Mouse (Mus musculus): ENCODE measurements around the gene Ppp3ca. TPM values are rescaled to one million over a fixed set of nuclear protein-coding genes. Genes with fewer than 3 reads are reported as not detected.
A peak's percentile ranks its signal among the peaks of the same experiment; 100 is the strongest.

Gene Ppp3ca
- total and polyA plus RNA-seq, 3 experiments = 63.4 to 143 (median 130) TPM

DNA sequence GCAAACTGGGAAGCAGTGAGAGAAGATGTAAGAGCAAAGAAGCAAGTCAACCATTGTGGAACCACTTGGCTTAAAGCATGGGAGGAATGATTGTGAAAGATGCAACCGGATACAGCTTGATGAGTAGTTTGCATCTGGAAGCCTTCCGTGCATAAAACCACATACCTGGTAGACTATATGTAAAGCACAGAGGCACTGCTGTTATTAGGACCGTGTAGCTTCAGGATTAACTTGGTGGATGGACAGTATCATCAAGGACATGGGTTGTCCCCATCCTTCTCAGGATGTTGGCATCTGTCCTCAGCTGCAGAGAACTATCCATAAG lies 271.6 kb downstream of the Ppp3ca start:
- peaks cover 8 to 24% of the 10 kb centered on the region in 2 experiments for H3K36me3 ChIP-seq (replicated peaks in 1 of 2; ENCODE audit: control insufficient read depth in 1 of 2, insufficient read depth in 1 of 2, low read length in 1 of 2)
- H3K9ac ChIP-seq (ENCODE audit: insufficient read depth, low read depth) = peak overlapping the region; percentile 26
- in situ Hi-C loops (cut with MboI; ENCODE audit: low pct_ligation_motif_present, low pct_unique_long_range_greater_than_20kb, low sequenced_read_pairs) = no loop called here
- peak overlapping the region; percentile 66 for H3K4me2 ChIP-seq (ENCODE audit: insufficient read depth, low read depth, poor library complexity, severe bottlenecking)
- no peaks in the 10 kb centered on the region for H3K9me3 ChIP-seq (replicated peaks; ENCODE audit: low read length)
- no peaks in the 10 kb centered on the region for H3K27me3 ChIP-seq (replicated peaks)
- H3K4me1 ChIP-seq (ENCODE audit: control insufficient read depth in 1 of 2, insufficient read depth in 2 of 2) = peaks cover 17 to 22% of the 10 kb centered on the region in 2 experiments
- peak overlapping the region; percentile 69 for H3K27ac ChIP-seq (ENCODE audit: insufficient read depth, low read depth)
- DNase-seq (ENCODE audit: extremely low read depth) = peak; percentile 80
- peak overlapping the region in 1 of 3 experiments; percentile 10 for H3K4me3 ChIP-seq (replicated peaks in 1 of 3; ENCODE audit: low read depth in 2 of 3, low read length in 2 of 3, poor library complexity in 1 of 3)
- TF ChIP-seq MYC (IDR thresholded peaks at IDR 0.05; ENCODE audit: low read depth, low read length) = 0 out of 2 replicates have a peak, but pooled peaks have one; percentile 17
- TF ChIP-seq ZKSCAN1 (IDR thresholded peaks at IDR 0.05; ENCODE audit: borderline replicate concordance, low read depth, low read length) = no peak
- TF ChIP-seq NRF1 (IDR thresholded peaks at IDR 0.05; ENCODE audit: low read depth, low read length) = no peak
- no peak; the same call in 1 of the 2 replicates for TF ChIP-seq NELFE (IDR thresholded peaks at IDR 0.05; ENCODE audit: low read depth, low read length)
- TF ChIP-seq POLR2AphosphoS2 (IDR thresholded peaks at IDR 0.05; ENCODE audit: low read depth, low read length) = no peak
- no peak for TF ChIP-seq ZMIZ1 (IDR thresholded peaks at IDR 0.05; ENCODE audit: low read depth, low read length)
- no peak for TF ChIP-seq KAT2A (IDR thresholded peaks at IDR 0.05; ENCODE audit: insufficient replicate concordance, low read length)
- TF ChIP-seq BHLHE40 (IDR thresholded peaks at IDR 0.05; ENCODE audit: low read depth, low read length) = peak; percentile 65
- no peak for TF ChIP-seq E2F4 (IDR thresholded peaks at IDR 0.05; ENCODE audit: insufficient replicate concordance, low read depth, low read length)
- no peak for TF ChIP-seq CHD2 (IDR thresholded peaks at IDR 0.05; ENCODE audit: low read length)
- TF ChIP-seq IRF4 (IDR thresholded peaks at IDR 0.05; ENCODE audit: low read depth, low read length) = no peak
- TF ChIP-seq CTCF (conservative IDR thresholded peaks at IDR 0.05 in 1 of 2, IDR thresholded peaks at IDR 0.05 in 1 of 2; ENCODE audit: low read depth in 2 of 2, low read length in 2 of 2) = no peak
- no peak for TF ChIP-seq SIN3A (IDR thresholded peaks at IDR 0.05; ENCODE audit: low read length)
- TF ChIP-seq MEF2A (IDR thresholded peaks at IDR 0.05; ENCODE audit: borderline replicate concordance, low read depth, low read length) = no peak
- TF ChIP-seq MAZ (IDR thresholded peaks at IDR 0.05; ENCODE audit: low read depth, low read length) = no peak
- no peak for TF ChIP-seq MAX (IDR thresholded peaks at IDR 0.05; ENCODE audit: low read length)
- TF ChIP-seq ZNF384 (IDR thresholded peaks at IDR 0.05; ENCODE audit: low read depth, low read length) = no peak
- no peak for TF ChIP-seq POLR2A (IDR thresholded peaks at IDR 0.05; ENCODE audit: low read depth, low read length)
- TF ChIP-seq TBP (conservative IDR thresholded peaks at IDR 0.05; ENCODE audit: low read depth, low read length) = 0 out of 2 replicates have a peak, but pooled peaks have one; percentile 10
- TF ChIP-seq JUND (conservative IDR thresholded peaks at IDR 0.05; ENCODE audit: low read depth, low read length) = no peak
- no peak for TF ChIP-seq RCOR1 (conservative IDR thresholded peaks at IDR 0.05; ENCODE audit: low read depth, low read length)
- TF ChIP-seq GABPA (IDR thresholded peaks at IDR 0.05; ENCODE audit: insufficient replicate concordance, low read depth, low read length) = no peak
- no peak for TF ChIP-seq RAD21 (IDR thresholded peaks at IDR 0.05; ENCODE audit: low read depth, low read length)
- no peak for TF ChIP-seq MXI1 (IDR thresholded peaks at IDR 0.05; ENCODE audit: low read depth, low read length)
- no peak for TF ChIP-seq HCFC1 (IDR thresholded peaks at IDR 0.05; ENCODE audit: low read depth, low read length)
- TF ChIP-seq EP300 (IDR thresholded peaks at IDR 0.05; ENCODE audit: low read length) = peak; percentile 70
- 0 out of 2 replicates have a peak, but pooled peaks have one; percentile 5 for TF ChIP-seq JUN (IDR thresholded peaks at IDR 0.05; ENCODE audit: insufficient read depth, low read depth, low read length)
- TF ChIP-seq SMC3 (IDR thresholded peaks at IDR 0.05; ENCODE audit: low read depth, low read length) = no peak; the same call in 1 of the 2 replicates
- no peak for TF ChIP-seq UBTF (IDR thresholded peaks at IDR 0.05; ENCODE audit: low read depth, low read length)
- no peak for TF ChIP-seq ZC3H11A (IDR thresholded peaks at IDR 0.05; ENCODE audit: low read depth, low read length)
- peak; percentile 76; the same call in 1 of the 2 replicates for TF ChIP-seq TCF12 (IDR thresholded peaks at IDR 0.05; ENCODE audit: low read depth, low read length)
- no peak for TF ChIP-seq USF2 (conservative IDR thresholded peaks at IDR 0.05; ENCODE audit: low read depth, low read length)
- TF ChIP-seq PAX5 (IDR thresholded peaks at IDR 0.05; ENCODE audit: low read length) = no peak
- no peak for TF ChIP-seq USF1 (IDR thresholded peaks at IDR 0.05; ENCODE audit: low read depth, low read length)
- TF ChIP-seq ETS1 (conservative IDR thresholded peaks at IDR 0.05; ENCODE audit: low read depth, low read length) = peak; percentile 68
- no peak for TF ChIP-seq ELF1 (IDR thresholded peaks at IDR 0.05; ENCODE audit: low read depth, low read length)
- TF ChIP-seq MAFK (IDR thresholded peaks at IDR 0.05; ENCODE audit: insufficient replicate concordance, low read length) = 0 out of 2 replicates have a peak, but pooled peaks have one; percentile 5
- TF ChIP-seq CHD1 (IDR thresholded peaks at IDR 0.05; ENCODE audit: low read depth, low read length) = no peak
- no peaks in the 10 kb centered on the region for H3K79me2 ChIP-seq (replicated peaks; ENCODE audit: control insufficient read depth, extremely low read depth, insufficient read depth, poor library complexity, severe bottlenecking)
- dilution Hi-C loops (cut with MboI; ENCODE audit: extremely low pct_ligation_motif_present, extremely low pct_unique_long_range_greater_than_20kb, low sequenced_read_pairs) = no loop called here

Data from CH12.LX (cell line).